Mouse (Mus musculus) embryonic stem cell, embryonic (primary cell): ENCODE data around the gene Fxn.

ENCODE experiments used
- CTCF ChIA-PET, 4 experiments: fragments of 300-600 bp in 2 of 4; fragments of 350-600 bp in 2 of 4; sonication (Branson Sonifier 250); formaldehyde crosslinking; loops; one replicate each; lab custom pipeline; 2022; ENCODE audit warnings: inconsistent platforms in 2 of 4; lab: Charles Lee
- POLR2A ChIA-PET, 4 experiments: fragments of 300-600 bp in 2 of 4; fragments of 350-600 bp in 2 of 4; sonication (Branson Sonifier 250); formaldehyde crosslinking; loops; one replicate each; lab custom pipeline; 2022; ENCODE audit warnings: antibody characterized with exemption in 4 of 4, inconsistent platforms in 1 of 4; lab: Charles Lee

Gene Fxn

GRCm38 (mm10) chr19:24224500-24225304 lies 55.7 kb downstream of the Fxn start, which contains the start of gene Tjp2:
Tjp2 (minus strand) TSS chr19:24225030.
- CTCF ChIA-PET: interaction anchor here (0.5 to 1.3 kb wide), 16 partner anchors 12 to 737 kb away, joined by 3 to 5 read pairs (median 4); partner anchors contain the start of gene Fxn (in 1 of the 4)
- POLR2A ChIA-PET: interaction anchor here (0.5 to 6.3 kb wide), 80 partner anchors 9 to 1148 kb away, joined by 3 to 99 read pairs (median 4); partner anchors contain the start of genes Fam189a2 (in 1 of the 4) and Fxn (in 1 of the 4)

GRCm38 (mm10) chr19:24223851-24224251 lies 56.6 kb downstream of the Fxn start:
- ChIA-PET CTCF (interaction anchor here in 3 of 4 experiments (0.6 to 1.5 kb wide), 4 partner anchors 18 to 545 kb away, joined by 3 to 5 read pairs (median 4); no protein-coding TSS in a partner anchor), POLR2A (interaction anchor here (0.9 to 6.3 kb wide), 30 partner anchors 10 to 267 kb away, joined by 3 to 99 read pairs (median 5); partner anchors contain the start of genes Fam189a2 (in 1 of the 4) and Fxn (in 1 of the 4))

- ChIA-PET POLR2A (interaction anchor here (0.6 to 6.3 kb wide), 40 partner anchors 8 to 1121 kb away, joined by 3 to 99 read pairs (median 4); partner anchors contain the start of genes Fam122a (in 1 of the 4) and Fxn (in 1 of the 4)), CTCF (interaction anchor here in 3 of 4 experiments (0.6 to 1.8 kb wide), 20 partner anchors 8 to 337 kb away, joined by 3 to 11 read pairs (median 5); partner anchors contain the start of gene Fxn (in 1 of the 3))
These were observed 59.0 kb downstream of the Fxn start for GRCm38 (mm10) chr19:24221455-24221854.

GRCm38 (mm10) chr19:24220795-24221445 lies 59.5 kb downstream of the Fxn start:
- ChIA-PET CTCF (interaction anchor here in 3 of 4 experiments (0.6 to 1.8 kb wide), 20 partner anchors 8 to 338 kb away, joined by 3 to 11 read pairs (median 5); partner anchors contain the start of gene Fxn (in 1 of the 3)), POLR2A (interaction anchor here (0.6 to 6.3 kb wide), 40 partner anchors 7 to 1122 kb away, joined by 3 to 99 read pairs (median 4); partner anchors contain the start of genes Fam122a (in 1 of the 4) and Fxn (in 1 of the 4))

- POLR2A ChIA-PET: interaction anchor here (0.6 to 9.6 kb wide), 13 partner anchors 9 to 200 kb away, joined by 3 to 168 read pairs (median 3); no protein-coding TSS in a partner anchor
These were observed 61.4 kb downstream of the Fxn start for GRCm38 (mm10) chr19:24219011-24219410.

GRCm38 (mm10) chr19:24218291-24218690 lies 62.1 kb downstream of the Fxn start:
- POLR2A ChIA-PET: interaction anchor here (0.7 to 9.6 kb wide), 23 partner anchors 9 to 1226 kb away, joined by 3 to 168 read pairs (median 4); no protein-coding TSS in a partner anchor
- CTCF ChIA-PET: interaction anchor here (0.6 to 2.3 kb wide), 34 partner anchors 9 to 1309 kb away, joined by 3 to 8 read pairs (median 3); partner anchors contain the start of gene Fxn (in 1 of the 4)

More at GRCm38 (mm10) chr19:24219011-24219410, 61.4 kb downstream of the Fxn start:
- CTCF ChIA-PET: interaction anchor here (0.6 to 2.3 kb wide), 16 partner anchors 12 to 1284 kb away, joined by 3 to 8 read pairs (median 4); partner anchors contain the start of gene Fxn (in 1 of the 4)

- POLR2A ChIA-PET: interaction anchor here (0.7 to 9.6 kb wide), 21 partner anchors 8 to 1226 kb away, joined by 3 to 168 read pairs (median 4); no protein-coding TSS in a partner anchor
- CTCF ChIA-PET: interaction anchor here (0.6 to 2.3 kb wide), 31 partner anchors 9 to 1309 kb away, joined by 3 to 8 read pairs (median 4); partner anchors contain the start of gene Fxn (in 1 of the 4)
These were observed 62.6 kb downstream of the Fxn start for GRCm38 (mm10) chr19:24217851-24218250.

- POLR2A ChIA-PET: interaction anchor here in 3 of 4 experiments (0.6 to 9.6 kb wide), 15 partner anchors 7 to 1251 kb away, joined by 3 to 168 read pairs (median 6); partner anchors contain the start of gene Tjp2 (in 1 of the 3)
- CTCF ChIA-PET: interaction anchor here in 2 of 4 experiments (0.9 to 1.1 kb wide), 3 partner anchors 19 to 48 kb away, joined by 3 to 12 read pairs (median 6); no protein-coding TSS in a partner anchor
These were observed 63.6 kb downstream of the Fxn start for GRCm38 (mm10) chr19:24216771-24217170.

GRCm38 (mm10) chr19:24214939-24215338 lies 65.5 kb downstream of the Fxn start:
- ChIA-PET POLR2A (interaction anchor here in 3 of 4 experiments (0.5 to 9.6 kb wide), 20 partner anchors 8 to 115 kb away, joined by 3 to 168 read pairs (median 6); partner anchors contain the start of genes Tjp2 (in 3 of the 3) and Fxn (in 1 of the 3)), CTCF (interaction anchor here in 2 of 4 experiments (0.9 to 1.9 kb wide), 5 partner anchors 13 to 253 kb away, joined by 3 to 6 read pairs (median 3); no protein-coding TSS in a partner anchor)

- CTCF ChIA-PET: interaction anchor here (0.6 to 2.0 kb wide), 9 partner anchors 8 to 345 kb away, joined by 3 to 11 read pairs (median 5); partner anchors contain the start of gene Tjp2 (in 1 of the 4)
- POLR2A ChIA-PET: interaction anchor here in 3 of 4 experiments (0.6 to 9.6 kb wide), 17 partner anchors 8 to 766 kb away, joined by 3 to 168 read pairs (median 5); partner anchors contain the start of gene Tjp2 (in 3 of the 3)
These were observed 67.1 kb downstream of the Fxn start for GRCm38 (mm10) chr19:24213299-24213698.

- ChIA-PET POLR2A (interaction anchor here (0.6 to 9.6 kb wide), 22 partner anchors 8 to 1079 kb away, joined by 3 to 168 read pairs (median 4); partner anchors contain the start of gene Tjp2 (in 2 of the 4)), CTCF (interaction anchor here (0.6 to 2.0 kb wide), 8 partner anchors 9 to 345 kb away, joined by 3 to 11 read pairs (median 5); partner anchors contain the start of gene Tjp2 (in 1 of the 4))
These were observed 67.7 kb downstream of the Fxn start for GRCm38 (mm10) chr19:24212552-24213249.
